Mouse (Mus musculus) adrenal gland, postnatal 36 days (tissue): ENCODE results near the gene Dnah1. TPM values are rescaled to one million over a fixed set of nuclear protein-coding genes. Genes with fewer than 3 reads are reported as not detected.

Experiments
- DNase-seq, 2 experiments: peaks; one replicate each; pipeline ENCODE4 v3.0.0; 2021; ENCODE audit warnings: mixed read lengths in 1 of 2
- total RNA-seq, 2 experiments: library from RNA; stranded (reverse); gene quantifications; 2 replicates each; pipeline ENCODE4 v1.2.3; 2021

Gene Dnah1
- total RNA-seq, 2 experiments from 2014 or later = 1.5 to 1.7 TPM

DNA sequence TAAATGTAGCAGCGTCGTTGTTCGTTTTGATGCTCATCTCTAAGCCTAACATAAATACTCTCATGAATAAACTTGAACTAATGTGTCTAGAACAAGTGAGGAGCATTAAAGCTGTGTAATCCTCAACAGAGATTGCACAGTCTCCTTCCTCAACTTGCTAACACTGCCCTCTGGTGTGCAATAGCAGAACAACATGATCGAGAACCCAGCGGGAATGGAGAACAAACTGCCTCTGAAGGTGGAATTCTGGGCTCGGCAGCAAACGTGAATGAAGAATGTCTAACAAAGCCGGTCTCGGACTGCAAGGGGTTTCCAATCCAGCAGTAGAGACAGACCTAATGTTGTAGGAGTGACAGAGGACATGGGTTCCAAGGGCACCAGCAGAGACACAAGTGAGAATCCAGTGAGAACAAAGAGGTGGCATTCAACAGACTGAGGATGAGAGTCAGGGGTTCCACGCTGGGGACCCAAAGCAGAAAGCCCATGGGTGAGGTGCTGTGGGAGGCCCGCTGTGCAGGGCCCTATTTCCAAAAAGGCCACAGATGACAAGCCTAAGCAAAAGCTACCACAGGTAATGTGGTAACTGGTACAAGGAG, 89.6 kb downstream of the Dnah1 start:
- DNase-seq = peak; percentile 83 to 85

DNA sequence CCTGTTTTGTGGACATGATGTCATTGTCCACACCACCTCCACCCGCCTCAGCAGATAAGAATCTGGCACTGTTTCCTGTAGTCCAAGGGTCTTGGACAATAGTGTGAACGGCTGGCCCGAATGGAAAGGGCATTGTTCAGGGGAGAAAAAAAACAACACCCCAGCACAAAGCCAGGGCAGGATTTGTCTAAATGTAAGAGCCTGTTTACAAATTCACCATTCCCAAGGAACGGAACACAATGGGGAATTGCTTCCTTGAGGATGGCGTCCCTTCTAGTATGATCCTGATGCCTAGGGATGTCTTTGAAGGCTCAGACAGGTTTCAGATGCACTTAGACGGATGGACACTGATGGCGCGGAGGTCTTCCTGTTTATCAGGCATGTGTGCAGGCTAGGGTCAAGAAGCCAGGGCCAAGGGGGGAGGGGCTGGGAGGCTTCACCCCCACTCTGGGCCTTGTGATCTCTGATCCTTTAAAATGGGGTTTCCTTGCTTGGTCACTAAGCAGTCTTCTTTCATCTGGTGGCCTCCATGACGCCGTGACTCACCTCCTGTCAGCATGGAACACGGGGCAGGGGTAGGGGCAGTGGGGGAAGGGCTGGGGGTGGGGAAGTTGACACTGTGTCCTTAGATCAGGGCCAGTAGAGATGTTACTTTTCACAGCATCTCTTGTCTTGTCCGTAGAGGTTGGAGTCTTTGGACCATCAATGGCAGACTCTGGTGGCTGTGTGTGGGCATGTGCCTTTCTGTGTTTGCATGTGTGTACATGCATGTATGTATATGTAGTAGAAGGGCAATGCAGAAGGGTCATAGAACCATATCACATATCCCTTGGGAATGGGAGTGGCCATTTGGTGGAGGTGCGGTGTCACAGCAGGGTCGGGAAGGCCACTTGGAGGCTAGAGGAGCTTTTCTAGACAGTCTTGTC, 90.4 kb downstream of the Dnah1 start:
- DNase-seq = peak in 1 of 2 experiments; percentile 38

DNA sequence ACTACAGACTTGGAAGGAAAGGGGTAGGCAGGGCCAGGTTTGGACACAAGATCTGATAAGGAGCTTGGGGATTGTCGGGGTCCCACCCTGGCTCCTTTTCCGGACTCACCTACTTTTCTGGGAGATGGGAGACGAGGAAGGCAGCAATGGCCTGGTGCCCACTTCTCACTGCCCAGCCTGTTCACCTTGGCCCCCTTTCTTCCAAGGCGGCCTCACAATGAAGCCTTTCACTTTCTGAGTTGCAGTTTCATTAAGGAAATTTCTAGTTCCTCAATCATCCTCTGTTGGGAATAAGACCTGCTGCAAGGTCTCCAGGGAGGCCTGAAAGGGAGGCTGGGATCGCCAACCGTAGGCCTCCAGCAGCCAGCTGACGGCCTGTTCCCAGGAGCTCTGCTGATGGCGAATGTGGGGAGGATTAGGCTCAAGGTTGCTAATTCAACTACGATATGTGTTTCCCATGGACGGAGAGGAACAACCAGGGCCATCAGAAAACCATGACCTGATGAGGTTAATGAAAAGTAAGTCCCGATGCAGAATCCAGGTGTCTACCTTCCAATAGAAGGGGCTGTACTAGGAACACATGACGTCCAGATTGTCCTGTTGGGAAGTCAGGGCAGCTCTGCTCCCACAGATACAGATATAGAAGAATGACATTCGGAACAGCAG, 91.2 kb downstream of the Dnah1 start:
- no peak for DNase-seq

DNA sequence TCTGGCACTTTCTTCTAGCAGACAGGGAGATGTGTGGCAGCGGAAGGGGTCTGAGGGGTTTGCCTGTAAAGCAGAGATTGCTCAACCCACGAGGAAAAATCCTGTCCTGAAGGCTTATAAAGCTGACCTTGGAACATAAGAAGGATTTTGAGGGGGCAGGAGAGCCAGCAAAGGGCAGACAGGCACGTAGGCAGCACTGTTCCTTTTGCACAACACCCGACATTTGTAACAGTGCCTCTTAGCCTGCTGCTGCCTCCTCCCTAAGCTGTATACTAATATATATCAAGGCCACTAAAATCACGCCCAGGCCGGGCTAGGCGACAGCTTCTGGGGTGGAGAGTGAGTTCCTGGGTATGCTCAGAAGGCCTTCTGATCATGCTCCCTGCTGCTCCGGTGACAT, 93.3 kb downstream of the Dnah1 start:
- DNase-seq = no peak

DNA sequence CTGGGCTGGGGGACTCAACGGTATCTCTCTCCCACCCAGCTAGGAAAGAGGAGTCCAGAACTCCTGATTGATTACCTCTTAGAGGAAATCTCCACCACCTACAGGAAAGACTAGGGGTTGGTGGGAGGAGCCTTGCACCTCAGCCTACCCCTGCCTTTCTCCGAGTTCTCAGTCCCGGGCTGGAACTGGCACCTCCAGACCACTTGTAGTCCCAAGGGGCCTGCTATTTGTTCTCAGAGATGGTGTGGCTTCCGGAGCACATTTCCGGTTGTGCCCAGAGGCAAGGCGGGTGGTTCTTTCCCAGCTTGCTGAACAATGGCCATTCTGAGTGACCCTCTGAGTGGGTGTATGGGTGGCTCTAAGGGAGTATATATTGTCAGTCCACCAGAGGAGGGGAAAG, 95.5 kb downstream of the Dnah1 start:
- DNase-seq = peak in 1 of 2 experiments; percentile 34

DNA sequence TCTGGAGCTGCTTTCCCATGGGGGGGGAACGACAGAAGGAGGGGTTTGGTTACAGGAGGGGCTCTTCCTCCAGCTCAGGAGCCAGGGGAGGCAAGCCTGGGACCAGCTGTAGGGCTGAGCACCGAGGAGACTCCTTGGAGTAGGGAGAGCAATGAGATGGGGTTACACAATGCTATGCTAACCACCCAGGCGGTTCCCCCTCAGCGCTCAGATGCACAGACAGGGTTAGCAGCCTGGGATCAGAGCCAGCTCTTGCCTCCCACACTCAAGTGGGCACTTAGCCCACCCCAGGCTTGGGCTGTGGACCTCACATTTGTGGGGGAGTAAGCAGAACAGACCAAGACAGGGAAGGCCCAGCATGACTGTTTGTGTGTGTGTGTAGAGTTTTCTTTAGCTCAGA, 96.7 kb downstream of the Dnah1 start:
- no peak for DNase-seq

DNA sequence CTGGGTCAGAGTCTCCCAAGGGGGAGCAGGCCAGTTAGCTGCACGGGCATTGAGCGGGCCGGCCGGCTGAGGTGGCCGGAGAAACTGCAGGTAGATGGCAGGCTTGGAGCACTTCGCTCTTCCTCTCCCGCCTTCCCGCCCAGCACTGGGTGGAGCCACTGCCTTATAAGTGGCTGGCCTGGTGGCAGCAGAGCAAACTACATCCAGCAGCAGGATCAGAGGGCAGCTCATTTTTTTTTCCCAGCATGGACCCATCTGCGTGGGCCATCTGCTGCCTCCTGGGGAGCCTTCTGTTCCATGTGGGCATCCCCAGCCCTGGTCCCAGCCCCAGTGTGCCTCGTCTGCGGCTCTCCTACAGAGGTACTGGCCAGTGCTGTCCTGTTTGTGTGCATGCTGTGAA, 106.0 kb downstream of the Dnah1 start, which contains the start of gene Sema3g:
TSS of gene Sema3g (plus strand) at position 195 of the 400 bp plus-strand sequence.
- DNase-seq = peak; percentile 73 to 74

DNA sequence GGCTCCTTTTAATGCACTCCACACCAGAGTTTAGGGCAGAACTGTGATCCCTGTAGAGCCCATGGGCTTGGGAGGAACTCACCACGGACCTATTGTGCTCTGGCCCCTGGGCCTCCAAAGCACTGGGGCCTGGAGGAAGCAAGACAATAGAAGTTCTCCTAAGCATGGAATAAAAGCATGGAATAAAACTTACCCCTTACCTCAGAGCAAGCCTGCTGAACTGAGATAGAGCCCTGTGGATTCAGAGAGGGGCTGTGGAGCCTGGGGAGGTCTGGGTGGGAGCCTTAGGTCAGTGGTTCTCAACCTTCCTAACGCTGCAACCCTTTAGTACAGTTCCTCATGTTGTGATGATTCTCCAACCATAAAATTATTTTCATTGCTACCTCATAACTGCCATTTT, 106.8 kb downstream of the Dnah1 start, which contains the start of gene Nisch:
TSS of gene Nisch (minus strand) at position 101 of the 400 bp plus-strand sequence.
- DNase-seq = no peak

DNA sequence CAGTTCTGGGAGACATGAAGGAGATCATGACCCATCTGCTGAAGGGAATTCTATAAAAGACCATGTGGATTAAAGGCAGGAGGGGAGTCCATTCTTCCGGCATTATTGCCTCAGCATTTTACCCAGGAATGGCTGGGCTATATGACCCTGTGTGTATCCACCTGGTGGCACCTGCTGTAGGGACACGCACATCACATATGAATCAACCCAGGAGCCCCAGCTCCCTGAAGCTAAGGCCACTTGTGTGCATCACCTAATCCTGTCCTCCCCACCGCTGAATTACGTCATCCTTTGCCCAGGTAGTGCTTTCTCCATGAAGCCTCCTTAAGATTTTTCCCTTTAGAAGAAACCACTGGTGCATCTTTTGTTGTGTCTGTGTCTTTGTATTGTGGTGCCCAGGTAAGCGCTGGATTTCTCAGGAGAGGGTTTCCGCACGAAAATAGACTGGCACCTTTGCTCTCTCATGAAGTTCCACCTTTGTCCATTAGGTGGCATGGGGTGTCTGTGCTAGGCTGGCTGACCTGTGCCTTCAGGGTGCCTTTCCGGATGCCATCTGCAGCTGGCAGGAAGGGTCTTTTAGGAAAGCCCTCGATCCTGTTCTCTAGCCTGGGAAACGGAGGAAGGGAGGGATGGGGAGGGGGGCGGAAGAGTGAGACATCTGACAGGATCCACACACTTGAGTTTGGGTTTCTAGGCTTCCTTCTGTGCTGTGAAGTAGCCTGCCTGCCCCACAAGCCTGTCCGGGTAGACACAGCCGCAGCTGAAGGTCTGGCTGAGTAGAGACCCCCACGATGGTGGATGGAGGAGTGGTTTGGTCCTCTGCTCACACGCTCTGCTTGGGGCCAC, 108.3 kb downstream of the Dnah1 start:
- peak; percentile 59 to 82 for DNase-seq

DNA sequence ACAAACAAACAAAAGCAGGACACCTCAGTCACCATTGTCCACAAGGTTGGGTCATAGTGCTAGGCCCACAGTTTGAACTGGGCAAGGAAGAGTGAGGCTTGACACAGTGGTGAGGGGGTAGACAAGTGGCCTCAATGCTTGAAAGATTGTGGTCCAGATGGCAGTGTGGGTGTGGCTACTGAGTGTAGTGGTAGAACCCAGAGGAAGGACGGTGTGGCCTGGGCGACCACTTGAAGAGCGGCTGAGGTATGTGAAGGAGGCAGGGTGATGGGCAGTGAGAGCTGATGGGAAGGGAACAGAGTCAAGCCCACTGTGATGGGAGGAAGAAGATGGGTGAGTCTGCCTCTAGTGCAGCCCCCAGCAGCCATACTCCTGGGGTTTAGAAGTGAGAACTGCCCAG, 109.0 kb downstream of the Dnah1 start:
- no peak for DNase-seq

DNA sequence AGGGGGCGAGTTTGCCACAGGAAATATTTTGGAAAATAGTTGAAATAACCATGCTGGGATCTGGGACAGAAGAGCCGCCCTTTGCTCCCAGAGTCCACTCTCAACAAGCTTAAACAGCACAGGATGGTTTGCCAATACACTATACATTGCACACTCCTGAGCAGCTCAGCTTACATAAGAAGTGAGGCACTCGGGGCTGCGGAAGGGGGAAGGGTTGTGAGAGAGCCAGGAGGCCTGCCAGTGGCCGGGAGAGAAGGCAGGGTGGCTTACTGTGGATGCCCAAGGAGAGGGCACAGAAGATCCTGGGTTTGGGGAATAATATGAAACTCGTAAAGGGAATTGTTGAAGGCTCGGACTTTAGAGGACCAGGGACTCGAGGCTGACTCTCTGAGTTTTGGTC, 109.8 kb downstream of the Dnah1 start:
- no peak for DNase-seq

DNA sequence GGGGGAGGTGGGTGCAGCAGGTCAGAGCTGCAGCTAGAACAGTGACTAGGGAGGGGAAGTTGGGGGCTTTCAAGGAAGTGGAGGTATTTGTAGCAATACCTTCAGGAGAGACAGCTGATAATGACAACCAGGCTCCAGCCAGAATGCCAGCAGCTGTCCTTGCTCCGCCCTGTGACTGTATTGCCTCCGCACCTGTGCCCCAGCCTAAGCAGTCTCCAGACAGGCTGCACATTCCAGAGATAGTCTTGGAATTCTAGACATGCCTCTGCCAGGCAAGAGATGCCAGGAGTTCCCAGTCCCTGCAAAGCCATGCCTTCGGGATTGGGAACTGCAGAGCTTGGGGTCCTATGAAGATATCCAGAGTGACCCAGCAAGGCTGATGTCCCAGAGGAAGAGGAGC, 111.2 kb downstream of the Dnah1 start:
- DNase-seq = no peak

DNA sequence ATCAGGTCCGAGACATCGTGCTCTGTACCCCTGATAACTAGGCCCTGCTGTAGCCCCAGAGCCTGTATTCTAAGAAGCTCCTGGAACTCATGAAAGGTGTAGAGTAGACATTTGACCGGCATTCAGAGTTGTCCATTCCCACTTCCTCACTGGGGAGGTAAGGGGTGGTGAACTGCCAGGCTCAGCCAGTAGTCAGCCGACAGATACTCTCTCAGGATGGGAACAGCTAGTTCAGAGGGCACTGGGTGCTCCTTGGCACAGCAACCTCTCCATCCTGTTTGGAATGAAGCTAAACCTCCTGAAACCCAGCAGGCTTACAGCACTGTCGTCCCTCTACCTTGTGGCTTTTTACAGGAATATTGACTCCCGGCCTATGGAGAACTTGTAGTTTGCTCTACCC, 111.8 kb downstream of the Dnah1 start:
- no peak for DNase-seq

Other genes with a start within 250 kb of the Dnah1 start
- 10 to 100 TPM; 50.5 to 85.0 TPM for gene Smim4, start 194.9 kb downstream of the Dnah1 start, total RNA-seq
- 10 to 100 TPM; 24.0 to 29.3 TPM for gene Nt5dc2, start 192.8 kb downstream of the Dnah1 start, total RNA-seq
- gene Stab1, start 155.3 kb downstream of the Dnah1 start, total RNA-seq = 10 to 100 TPM; 61.7 to 88.5 TPM
- 1 to 10 TPM in 1 of 2 experiments, under 1 TPM in 1; 0.76 to 1.5 TPM for gene Tnnc1, start 115.6 kb downstream of the Dnah1 start, total RNA-seq
- 100 to 1,000 TPM; 265 to 294 TPM for gene Nisch, start 107.0 kb downstream of the Dnah1 start, total RNA-seq
- 1 to 10 TPM; 5.7 to 9.6 TPM for gene Sema3g, start 106.0 kb downstream of the Dnah1 start, total RNA-seq
- gene Phf7, start 72.6 kb downstream of the Dnah1 start, total RNA-seq = 1 to 10 TPM; 5.1 to 8.9 TPM
- 10 to 100 TPM; 61.8 to 63.2 TPM for gene Bap1, start 72.4 kb downstream of the Dnah1 start, total RNA-seq
- 10 to 100 TPM; 43.5 to 45.0 TPM for gene Capn7, start 12.7 kb upstream of the Dnah1 start, total RNA-seq
- gene Sh3bp5, start 112.2 kb upstream of the Dnah1 start, total RNA-seq = 100 to 1,000 TPM; 147 to 211 TPM
- 10 to 100 TPM; 42.3 to 70.7 TPM for gene Eaf1, start 170.5 kb upstream of the Dnah1 start, total RNA-seq
- 10 to 100 TPM; 20.4 to 21.3 TPM for gene Mettl6, start 171.1 kb upstream of the Dnah1 start, total RNA-seq